Comparison of ENCODE assay signal across 21 mouse cellular contexts in the genomic region with DNA sequence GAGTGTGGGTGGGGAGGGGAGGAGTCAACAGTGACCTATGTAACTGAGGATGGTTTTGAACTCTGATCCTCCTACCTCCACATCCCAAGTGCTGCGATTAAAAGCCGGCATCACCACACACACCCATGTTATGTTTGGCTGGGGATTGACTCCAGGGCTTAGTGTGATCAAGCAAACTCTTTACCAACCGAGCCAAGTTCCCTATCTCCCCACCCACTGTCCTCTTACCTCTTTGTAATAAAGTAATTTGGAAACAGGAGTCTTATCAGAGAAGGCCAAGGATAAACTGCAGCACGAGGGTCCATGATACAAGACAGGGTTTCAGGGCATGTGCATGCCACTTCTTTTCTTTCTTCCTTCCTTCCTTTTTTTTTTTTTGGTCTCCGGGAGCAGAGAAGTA. TPM values are rescaled to one million over a fixed set of nuclear protein-coding genes. Genes with fewer than 3 reads are reported as not detected.
DNase-seq lines count a peak whose midpoint lies in the region; ATAC-seq and TF ChIP-seq lines count a peak whose summit lies in the region.
"Had no signal": no experiment of that assay in that cellular context is flagged by ENCODE, and none has a peak within 500 bp of the region (broad histone marks: within the 10 kb centered on the region; RNA-seq: fewer than 3 reads in every experiment).

No protein-coding gene starts in this region.

- peaks cover 28% of the 10 kb centered on the region for H3K4me1 ChIP-seq in heart, embryonic 13.5 days
- peaks cover 13 to 44% of the 10 kb centered on the region in 2 experiments for H3K4me1 ChIP-seq in MEL (ENCODE audit: control insufficient read depth in 1 of 2, insufficient read depth in 2 of 2, low read length in 2 of 2)
- peaks cover 27% of the 10 kb centered on the region for H3K4me1 ChIP-seq in stomach, embryonic 16.5 days (ENCODE audit: control insufficient read depth, insufficient read depth, low read length)

- no peaks in the 10 kb centered on the region for H3K27me3 ChIP-seq in heart, embryonic 13.5 days (replicated peaks)
- H3K27me3 ChIP-seq in MEL (ENCODE audit: control insufficient read depth in 1 of 2, insufficient read depth in 2 of 2, low read length in 2 of 2): no peaks in the 10 kb centered on the region
- H3K27me3 ChIP-seq in stomach, embryonic 16.5 days (ENCODE audit: control insufficient read depth, insufficient read depth, low read length): no peaks in the 10 kb centered on the region
- H3K27me3 ChIP-seq: embryonic facial prominence, embryonic 15.5 days; heart, embryonic 12.5 days; hindbrain, embryonic 15.5 days; Patski had no signal

- 0 out of 2 replicates have a peak overlapping the region, but pooled peaks have one; percentile 42 for H3K27ac ChIP-seq in heart, embryonic 13.5 days (replicated peaks)
- H3K27ac ChIP-seq in MEL (ENCODE audit: control insufficient read depth, low read depth, low read length): peak overlapping the region; percentile 95
- H3K27ac ChIP-seq in stomach, embryonic 16.5 days (ENCODE audit: low read length): no peak overlapping the region
- H3K27ac ChIP-seq: embryonic facial prominence, embryonic 15.5 days; hindbrain, embryonic 15.5 days had no signal

- H3K36me3 ChIP-seq in heart, embryonic 13.5 days: peaks cover 6% of the 10 kb centered on the region
- H3K36me3 ChIP-seq in MEL (ENCODE audit: control insufficient read depth in 1 of 2, insufficient read depth in 2 of 2, low read length in 2 of 2): peaks cover 0 to 27% of the 10 kb centered on the region in 2 experiments
- H3K36me3 ChIP-seq in stomach, embryonic 16.5 days (ENCODE audit: control insufficient read depth, insufficient read depth, low read length): no peaks in the 10 kb centered on the region
- H3K36me3 ChIP-seq: hindbrain, embryonic 15.5 days had no signal

- no peak overlapping the region for H3K9ac ChIP-seq in heart, embryonic 13.5 days
- peak overlapping the region; percentile 60 for H3K9ac ChIP-seq in MEL (ENCODE audit: control insufficient read depth, low read depth, low read length, poor library complexity, severe bottlenecking)
- H3K9ac ChIP-seq in stomach, embryonic 16.5 days (ENCODE audit: low read length): no peak overlapping the region
- H3K9ac ChIP-seq: embryonic facial prominence, embryonic 15.5 days; heart, embryonic 12.5 days; hindbrain, embryonic 15.5 days had no signal

- no peak overlapping the region for H3K4me3 ChIP-seq in heart, embryonic 13.5 days
- peak overlapping the region; percentile 52 to 57 for H3K4me3 ChIP-seq in MEL (ENCODE audit: control insufficient read depth in 1 of 2, insufficient read depth in 1 of 2, low read depth in 2 of 2, low read length in 2 of 2)
- H3K4me3 ChIP-seq in stomach, embryonic 16.5 days (replicated peaks; ENCODE audit: low read length): no peak overlapping the region
- H3K4me3 ChIP-seq: embryonic facial prominence, embryonic 15.5 days; erythroblast, embryonic 14.5 days; forebrain, embryonic 10.5 days; heart, adult 2 months; heart, embryonic 12.5 days; hindbrain, embryonic 15.5 days had no signal

- no peak for TF ChIP-seq CTCF in MEL (IDR thresholded peaks at IDR 0.05 in 2 of 3, conservative IDR thresholded peaks at IDR 0.05 in 1 of 3; ENCODE audit: control insufficient read depth in 1 of 3, insufficient read depth in 1 of 3, low read depth in 2 of 3, low read length in 3 of 3, poor library complexity in 1 of 3, severe bottlenecking in 1 of 3)

- DNase-seq in heart, adult 9 months (ENCODE audit: low spot score in 2 of 2): no peak
- peak; percentile 85 for DNase-seq in MEL (ENCODE audit: low read depth, low spot score)
- peak; percentile 67 for DNase-seq in large intestine, adult 2 months (ENCODE audit: low read depth, low spot score)
- no peak for DNase-seq in spleen, postnatal 36 days (ENCODE audit: low spot score in 2 of 2)
- DNase-seq in thymus, postnatal 25 days: no peak

- TF ChIP-seq EP300 in MEL (IDR thresholded peaks at IDR 0.05; ENCODE audit: low read depth in 1 of 2, low read length in 2 of 2): peak; percentile 55 to 74; a peak in 3 of 4 replicates

- TF ChIP-seq POLR2A in MEL (IDR thresholded peaks at IDR 0.05; ENCODE audit: control insufficient read depth in 1 of 2, insufficient read depth in 1 of 2, low read depth in 1 of 2, low read length in 2 of 2, poor library complexity in 1 of 2): no peak; a peak in 1 of 4 replicates

- ATAC-seq in heart, embryonic 13.5 days (ENCODE audit: extremely low read depth, insufficient number of reproducible peaks, low FRiP score, low TSS enrichment): no peak
- ATAC-seq in stomach, embryonic 16.5 days (ENCODE audit: insufficient read depth, low FRiP score): no peak
- ATAC-seq: activated CD4-positive, CD25-positive, alpha-beta regulatory T cell, adult 4 months; forebrain, embryonic 14.5 days; Patski had no signal

- no peak for TF ChIP-seq RAD21 in MEL (IDR thresholded peaks at IDR 0.05; ENCODE audit: low read depth, low read length)

- H3K79me2 ChIP-seq in MEL (ENCODE audit: control insufficient read depth, insufficient read depth, low read length, poor library complexity): peaks cover 20% of the 10 kb centered on the region

- H3K9me3 ChIP-seq in heart, embryonic 13.5 days: peaks cover 7% of the 10 kb centered on the region; the same call in 1 of the 2 replicates
- no peaks in the 10 kb centered on the region for H3K9me3 ChIP-seq in MEL (replicated peaks; ENCODE audit: insufficient read depth, low read length)
- no peaks in the 10 kb centered on the region for H3K9me3 ChIP-seq in stomach, embryonic 16.5 days (replicated peaks; ENCODE audit: control insufficient read depth, low read length)
- H3K9me3 ChIP-seq: embryonic facial prominence, embryonic 15.5 days; hindbrain, embryonic 15.5 days had no signal

- no peak overlapping the region for H3K4me2 ChIP-seq in heart, embryonic 13.5 days
- 0 out of 2 replicates have a peak overlapping the region, but pooled peaks have one; percentile 7 for H3K4me2 ChIP-seq in stomach, embryonic 16.5 days (ENCODE audit: low read depth, low read length)
- H3K4me2 ChIP-seq: embryonic facial prominence, embryonic 15.5 days; heart, embryonic 12.5 days; hindbrain, embryonic 15.5 days had no signal

- 64% methylated on average over 5 of the region's 5 CpGs for WGBS in heart, embryonic 13.5 days
- WGBS in large intestine, adult 2 months: 23% methylated on average over 5 of the region's 5 CpGs
- WGBS in stomach, embryonic 16.5 days: 66% methylated on average over 5 of the region's 5 CpGs

TF ChIP-seq in MEL, 35 proteins besides CTCF, POLR2A, EP300 and RAD21 (continues in another document):
- peak; percentile 21 for TF ChIP-seq NELFE (IDR thresholded peaks at IDR 0.05; ENCODE audit: low read depth, low read length)
- no peak; the same call in 1 of the 2 replicates for TF ChIP-seq CHD1 (IDR thresholded peaks at IDR 0.05; ENCODE audit: low read depth, low read length)
- TF ChIP-seq ZNF384 (IDR thresholded peaks at IDR 0.05; ENCODE audit: low read depth, low read length): peak; percentile 76
- no peak for TF ChIP-seq E2F4 (IDR thresholded peaks at IDR 0.05; ENCODE audit: borderline replicate concordance, low read depth, low read length)
- 0 out of 2 replicates have a peak, but pooled peaks have one; percentile 22 for TF ChIP-seq MAFK (IDR thresholded peaks at IDR 0.05; ENCODE audit: borderline replicate concordance, low read depth, low read length)
- no peak; the same call in 1 of the 2 replicates for TF ChIP-seq MXI1 (IDR thresholded peaks at IDR 0.05; ENCODE audit: low read depth, low read length)
- TF ChIP-seq CHD2 (IDR thresholded peaks at IDR 0.05; ENCODE audit: low read length): no peak
- 0 out of 2 replicates have a peak, but pooled peaks have one; percentile 23 for TF ChIP-seq SMC3 (IDR thresholded peaks at IDR 0.05; ENCODE audit: low read depth, low read length)
- TF ChIP-seq ZC3H11A (IDR thresholded peaks at IDR 0.05; ENCODE audit: low read depth, low read length): peak; percentile 30; the same call in 1 of the 2 replicates
- 0 out of 2 replicates have a peak, but pooled peaks have one; percentile 33 for TF ChIP-seq KAT2A (conservative IDR thresholded peaks at IDR 0.05; ENCODE audit: low read depth, low read length)
- 0 out of 2 replicates have a peak, but pooled peaks have one; percentile 43 for TF ChIP-seq HCFC1 (IDR thresholded peaks at IDR 0.05; ENCODE audit: low read depth, low read length)
- peak; percentile 30; the same call in 1 of the 2 replicates for TF ChIP-seq MYB (IDR thresholded peaks at IDR 0.05; ENCODE audit: low read depth, low read length)

RNA-seq across cellular contexts. Expression of gene Prpsap1, which starts 0.8 kb away (rescaled TPM):
- polyA plus RNA-seq in heart, embryonic 13.5 days (2015; fragmentation: Nextera tagmentation; extraction: Ambion mirVana): 90.2 and 102 TPM in 2 replicates
- 142 and 155 TPM in 2 replicates for total RNA-seq in MEL (2012; rRNA removed)
- 100 to 1,000 TPM in 1 of 2 experiments, not detected in 1; 112 TPM for polyA plus RNA-seq in MEL (2012; ENCODE audit: insufficient read depth in 1 of 2, insufficient read length in 2 of 2, low read depth in 1 of 2, low replicate concordance in 2 of 2, missing spikeins in 1 of 2)
- polyA plus RNA-seq in large intestine, adult 2 months (2012; rRNA removed): 235 and 348 TPM in 2 replicates
- 190 and 195 TPM in 2 replicates for polyA plus RNA-seq in stomach, embryonic 16.5 days (2015; fragmentation: Nextera tagmentation; extraction: Ambion mirVana)

RNA-seq across cellular contexts. Expression of gene Qrich2, which starts 27.1 kb away (rescaled TPM):
- polyA plus RNA-seq in heart, embryonic 13.5 days (2015; fragmentation: Nextera tagmentation; extraction: Ambion mirVana): not detected in 2 replicates
- not detected in 2 replicates for total RNA-seq in MEL (2012; rRNA removed)
- polyA plus RNA-seq in MEL (2012; ENCODE audit: insufficient read depth in 1 of 2, insufficient read length in 2 of 2, low read depth in 1 of 2, low replicate concordance in 2 of 2, missing spikeins in 1 of 2): under 1 TPM in 1 of 2 experiments, not detected in 1; 0.11 TPM
- 0.11 TPM in 2 replicates for polyA plus RNA-seq in large intestine, adult 2 months (2012; rRNA removed)
- polyA plus RNA-seq in stomach, embryonic 16.5 days (2015; fragmentation: Nextera tagmentation; extraction: Ambion mirVana): 0.20 and 0.53 TPM in 2 replicates
- total RNA-seq: adrenal gland, adult 18-20 months; adrenal gland, postnatal 25 days; gastrocnemius, postnatal 14 days; heart, adult 2 months had no signal
- polyA plus RNA-seq: activated CD4-positive, CD25-positive, alpha-beta regulatory T cell, adult 4 months; embryonic facial prominence, embryonic 11.5 days; erythroblast, embryonic 14.5 days; forebrain, embryonic 14.5 days; heart, embryonic 12.5 days; heart, postnatal 0 days had no signal

RNA-seq across cellular contexts. Expression of gene Sphk1, which starts 37.5 kb away (rescaled TPM):
- 2.0 and 2.6 TPM in 2 replicates for polyA plus RNA-seq in heart, embryonic 13.5 days (2015; fragmentation: Nextera tagmentation; extraction: Ambion mirVana)
- 77.5 and 127 TPM in 2 replicates for total RNA-seq in MEL (2012; rRNA removed)
- 10 to 100 TPM in 1 of 2 experiments, not detected in 1; 53.5 TPM for polyA plus RNA-seq in MEL (2012; ENCODE audit: insufficient read depth in 1 of 2, insufficient read length in 2 of 2, low read depth in 1 of 2, low replicate concordance in 2 of 2, missing spikeins in 1 of 2)
- 5.2 and 21.8 TPM in 2 replicates for polyA plus RNA-seq in large intestine, adult 2 months (2012; rRNA removed)
- 12.4 and 15.3 TPM in 2 replicates for polyA plus RNA-seq in stomach, embryonic 16.5 days (2015; fragmentation: Nextera tagmentation; extraction: Ambion mirVana)
- polyA plus RNA-seq: activated CD4-positive, CD25-positive, alpha-beta regulatory T cell, adult 4 months had no signal

RNA-seq across cellular contexts. Expression of gene Ubald2, which starts 59.3 kb away (rescaled TPM):
- 31.0 and 32.3 TPM in 2 replicates for polyA plus RNA-seq in heart, embryonic 13.5 days (2015; fragmentation: Nextera tagmentation; extraction: Ambion mirVana)
- 56.8 and 66.2 TPM in 2 replicates for total RNA-seq in MEL (2012; rRNA removed)
- 10 to 100 TPM in 1 of 2 experiments, not detected in 1; 77.7 TPM for polyA plus RNA-seq in MEL (2012; ENCODE audit: insufficient read depth in 1 of 2, insufficient read length in 2 of 2, low read depth in 1 of 2, low replicate concordance in 2 of 2, missing spikeins in 1 of 2)
- 217 and 229 TPM in 2 replicates for polyA plus RNA-seq in large intestine, adult 2 months (2012; rRNA removed)
- 30.2 and 34.8 TPM in 2 replicates for polyA plus RNA-seq in stomach, embryonic 16.5 days (2015; fragmentation: Nextera tagmentation; extraction: Ambion mirVana)

Comparison
In these comparisons a context has a peak if more than half of its experiments do, and no peak if none do; other contexts are left out.
1. H3K4me3 ChIP-seq: peak in MEL (2 of 2); none in heart, embryonic 13.5 days (single experiment) and stomach, embryonic 16.5 days (single experiment).
2. DNase-seq: peak in MEL (single experiment) and large intestine, adult 2 months (single experiment); none in heart, adult 9 months (0 of 2), spleen, postnatal 36 days (0 of 2) and thymus, postnatal 25 days (single experiment).